Mouse (Mus musculus): ENCODE results near the gene Hmces. TPM values are rescaled to one million over a fixed set of nuclear protein-coding genes. Genes with fewer than 3 reads are reported as not detected.
"Not testable (repeated sequence)": the region's sequence is repeated elsewhere in the genome, so short reads cannot be mapped to it uniquely, and the experiment has no call there.

Hmces gene
- polyA plus RNA-seq, 1 experiment = 1.5 TPM

GRCm38 (mm10) chr6:87909181-87909580 lies 4.6 kb upstream of the Hmces start:
- H3K27me3 ChIP-seq (replicated peaks) = no peaks in the 10 kb centered on the region
- peaks cover 91% of the 10 kb centered on the region for H3K36me3 ChIP-seq (replicated peaks; ENCODE audit: low read length)
- H3K4me3 ChIP-seq (replicated peaks) = no peak overlapping the region
- peaks cover 15% of the 10 kb centered on the region for H3K4me1 ChIP-seq
- no peaks in the 10 kb centered on the region for H3K9me3 ChIP-seq
- TF ChIP-seq FLI1 (IDR thresholded peaks at IDR 0.05; ENCODE audit: low read length) = no peak
- no peak for TF ChIP-seq GATA1 (IDR thresholded peaks at IDR 0.05; ENCODE audit: borderline replicate concordance, low read length)

GRCm38 (mm10) chr6:87911559-87911958 lies 2.2 kb upstream of the Hmces start:
- no peak for TF ChIP-seq FLI1 (IDR thresholded peaks at IDR 0.05; ENCODE audit: low read length)
- TF ChIP-seq GATA1 (IDR thresholded peaks at IDR 0.05; ENCODE audit: borderline replicate concordance, low read length) = no peak
- Histone ChIP-seq H3K4me3 (replicated peaks) (no peak overlapping the region), H3K4me1 (peaks cover 38% of the 10 kb centered on the region), H3K36me3 (replicated peaks; ENCODE audit: low read length) (peaks cover 71% of the 10 kb centered on the region), H3K9me3 (no peaks in the 10 kb centered on the region), H3K27me3 (replicated peaks) (peaks cover 4% of the 10 kb centered on the region)

GRCm38 (mm10) chr6:87914326-87915102 lies 779 bp downstream of the Hmces start:
- H3K36me3 ChIP-seq (replicated peaks; ENCODE audit: low read length) = peaks cover 61% of the 10 kb centered on the region
- H3K4me3 ChIP-seq (replicated peaks) = peak overlapping the region; percentile 94
- TF ChIP-seq GATA1 (IDR thresholded peaks at IDR 0.05; ENCODE audit: borderline replicate concordance, low read length) = no peak
- peaks cover 4% of the 10 kb centered on the region for H3K27me3 ChIP-seq (replicated peaks)
- H3K9me3 ChIP-seq = no peaks in the 10 kb centered on the region
- peaks cover 38% of the 10 kb centered on the region for H3K4me1 ChIP-seq

- Histone ChIP-seq H3K27me3 (replicated peaks) (peaks cover 4% of the 10 kb centered on the region), H3K4me1 (peaks cover 38% of the 10 kb centered on the region), H3K4me3 (replicated peaks) (peak overlapping the region; percentile 54), H3K36me3 (replicated peaks; ENCODE audit: low read length) (peaks cover 52% of the 10 kb centered on the region), H3K9me3 (no peaks in the 10 kb centered on the region)
- TF ChIP-seq FLI1 (IDR thresholded peaks at IDR 0.05; ENCODE audit: low read length) (no peak), GATA1 (IDR thresholded peaks at IDR 0.05; ENCODE audit: borderline replicate concordance, low read length) (no peak)
Measured at GRCm38 (mm10) chr6:87915939-87916338, 2.2 kb downstream of the Hmces start.

- H3K9me3 ChIP-seq = no peaks in the 10 kb centered on the region
- TF ChIP-seq FLI1 (IDR thresholded peaks at IDR 0.05; ENCODE audit: low read length) (no peak), GATA1 (IDR thresholded peaks at IDR 0.05; ENCODE audit: borderline replicate concordance, low read length) (no peak)
- no peaks in the 10 kb centered on the region for H3K27me3 ChIP-seq (replicated peaks)
- H3K4me1 ChIP-seq = peaks cover 6% of the 10 kb centered on the region
- H3K36me3 ChIP-seq (replicated peaks; ENCODE audit: low read length) = peaks cover 54% of the 10 kb centered on the region
- no peak overlapping the region for H3K4me3 ChIP-seq (replicated peaks)
Measured at GRCm38 (mm10) chr6:87921201-87921600, 7.5 kb downstream of the Hmces start.

- Histone ChIP-seq H3K4me3 (replicated peaks) (no peak overlapping the region), H3K36me3 (replicated peaks; ENCODE audit: low read length) (peaks cover 39% of the 10 kb centered on the region), H3K27me3 (replicated peaks) (no peaks in the 10 kb centered on the region)
Measured at GRCm38 (mm10) chr6:87923624-87924023, 9.9 kb downstream of the Hmces start.

GRCm38 (mm10) chr6:87935037-87935436 lies 21.3 kb downstream of the Hmces start:
- Histone ChIP-seq H3K27me3 (replicated peaks) (peaks cover 11% of the 10 kb centered on the region), H3K4me1 (0 out of 2 replicates have a peak, but pooled peaks cover 4% of the 10 kb centered on the region), H3K9me3 (peaks cover 12% of the 10 kb centered on the region), H3K36me3 (replicated peaks; ENCODE audit: low read length) (peaks cover 52% of the 10 kb centered on the region), H3K4me3 (replicated peaks) (no peak overlapping the region)
- no peak for TF ChIP-seq FLI1 (IDR thresholded peaks at IDR 0.05; ENCODE audit: low read length)
- TF ChIP-seq GATA1 (IDR thresholded peaks at IDR 0.05; ENCODE audit: borderline replicate concordance, low read length) = no peak

More at GRCm38 (mm10) chr6:87923624-87924023, 9.9 kb downstream of the Hmces start:
- Histone ChIP-seq H3K4me1 (0 out of 2 replicates have a peak, but pooled peaks cover 3% of the 10 kb centered on the region), H3K9me3 (no peaks in the 10 kb centered on the region)
- TF ChIP-seq FLI1 (IDR thresholded peaks at IDR 0.05; ENCODE audit: low read length) (no peak), GATA1 (IDR thresholded peaks at IDR 0.05; ENCODE audit: borderline replicate concordance, low read length) (no peak)

- no peak for TF ChIP-seq GATA1 (IDR thresholded peaks at IDR 0.05; ENCODE audit: borderline replicate concordance, low read length)
- no peak for TF ChIP-seq FLI1 (IDR thresholded peaks at IDR 0.05; ENCODE audit: low read length)
- peaks cover 42% of the 10 kb centered on the region for H3K36me3 ChIP-seq (replicated peaks; ENCODE audit: low read length)
Measured at GRCm38 (mm10) chr6:87937178-87937788, 23.5 kb downstream of the Hmces start.

GRCm38 (mm10) chr6:87938941-87939340 lies 25.2 kb downstream of the Hmces start:
- H3K9me3 ChIP-seq = 0 out of 2 replicates have a peak, but pooled peaks cover 5% of the 10 kb centered on the region
- H3K4me1 ChIP-seq = 0 out of 2 replicates have a peak, but pooled peaks cover 4% of the 10 kb centered on the region
- peaks cover 32% of the 10 kb centered on the region for H3K27me3 ChIP-seq (replicated peaks)
- peaks cover 27% of the 10 kb centered on the region for H3K36me3 ChIP-seq (replicated peaks; ENCODE audit: low read length)
- H3K4me3 ChIP-seq (replicated peaks) = no peak overlapping the region
- TF ChIP-seq FLI1 (IDR thresholded peaks at IDR 0.05; ENCODE audit: low read length) (no peak), GATA1 (IDR thresholded peaks at IDR 0.05; ENCODE audit: borderline replicate concordance, low read length) (no peak)

More at GRCm38 (mm10) chr6:87937178-87937788, 23.5 kb downstream of the Hmces start:
- Histone ChIP-seq H3K4me1 (0 out of 2 replicates have a peak, but pooled peaks cover 4% of the 10 kb centered on the region), H3K27me3 (replicated peaks) (peaks cover 18% of the 10 kb centered on the region), H3K4me3 (replicated peaks) (no peak overlapping the region), H3K9me3 (0 out of 2 replicates have a peak, but pooled peaks cover 5% of the 10 kb centered on the region)

- peaks cover 22% of the 10 kb centered on the region for H3K9me3 ChIP-seq
- H3K4me3 ChIP-seq (replicated peaks) = no peak overlapping the region
- H3K36me3 ChIP-seq (replicated peaks; ENCODE audit: low read length) = peaks cover 4% of the 10 kb centered on the region
- peaks cover 9% of the 10 kb centered on the region; the same call in 1 of the 2 replicates for H3K4me1 ChIP-seq
- H3K27me3 ChIP-seq (replicated peaks) = peaks cover 50% of the 10 kb centered on the region
- TF ChIP-seq GATA1 (IDR thresholded peaks at IDR 0.05; ENCODE audit: borderline replicate concordance, low read length) (no peak), FLI1 (IDR thresholded peaks at IDR 0.05; ENCODE audit: low read length) (no peak)
Measured at GRCm38 (mm10) chr6:87942179-87942578, 28.4 kb downstream of the Hmces start.

- not testable (repeated sequence) for H3K36me3 ChIP-seq (replicated peaks; ENCODE audit: low read length); H3K27me3 ChIP-seq (replicated peaks)
- Histone ChIP-seq H3K4me3 (replicated peaks) (peak overlapping the region; percentile 33), H3K4me1 (peaks cover 44% of the 10 kb centered on the region), H3K9me3 (peaks cover 42% of the 10 kb centered on the region)
Measured at GRCm38 (mm10) chr6:87962457-87962856, 48.7 kb downstream of the Hmces start.
